Mouse (Mus musculus): ENCODE data around the gene Gabrp. TPM values are rescaled to one million over a fixed set of nuclear protein-coding genes. Genes with fewer than 3 reads are reported as not detected.

Gabrp gene
- total RNA-seq, 2 experiments from 2014 or later: not detected

DNA sequence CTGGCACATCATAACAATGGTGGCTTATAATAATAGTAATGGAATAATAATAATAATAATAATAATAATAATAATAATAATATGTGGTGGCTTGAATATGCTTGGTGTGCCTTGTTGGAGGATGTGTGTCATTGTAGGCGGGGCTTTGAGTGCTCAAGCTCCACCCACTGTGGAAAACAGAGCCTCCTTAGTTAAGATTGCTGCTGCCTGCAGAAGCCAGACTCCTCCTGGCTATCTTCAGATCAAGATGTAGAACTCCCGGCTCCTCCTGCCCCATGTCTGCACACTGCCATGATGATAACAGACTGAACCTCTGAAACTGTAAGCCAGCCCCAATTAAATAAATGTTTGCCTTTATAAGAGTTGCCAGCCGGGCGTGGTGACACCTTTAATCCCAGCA, 44.2 kb downstream of the Gabrp start:
- no peak for ATAC-seq (replicated peaks; ENCODE audit: poor library complexity, severe bottlenecking)

DNA sequence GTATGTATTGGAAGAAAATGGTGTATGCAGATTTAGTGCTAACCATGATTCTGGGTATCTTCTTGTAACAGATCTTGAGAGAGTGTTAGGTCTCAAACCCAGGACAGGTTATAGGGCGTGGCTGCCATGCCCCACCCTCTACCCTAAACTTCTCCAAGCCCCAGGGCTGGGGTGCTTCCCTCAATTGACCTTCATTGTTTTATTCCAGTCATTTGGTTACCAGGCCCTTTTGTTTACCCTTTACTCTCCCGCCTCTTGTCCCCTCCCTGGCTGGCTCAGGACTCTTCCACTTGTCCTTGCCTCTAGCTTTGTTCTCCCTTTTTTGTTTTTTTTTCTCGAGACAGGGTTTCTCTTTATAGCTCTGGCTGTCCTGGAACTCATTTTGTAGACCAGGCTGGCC, 45.2 kb downstream of the Gabrp start:
- no peak for ATAC-seq (replicated peaks; ENCODE audit: poor library complexity, severe bottlenecking)

DNA sequence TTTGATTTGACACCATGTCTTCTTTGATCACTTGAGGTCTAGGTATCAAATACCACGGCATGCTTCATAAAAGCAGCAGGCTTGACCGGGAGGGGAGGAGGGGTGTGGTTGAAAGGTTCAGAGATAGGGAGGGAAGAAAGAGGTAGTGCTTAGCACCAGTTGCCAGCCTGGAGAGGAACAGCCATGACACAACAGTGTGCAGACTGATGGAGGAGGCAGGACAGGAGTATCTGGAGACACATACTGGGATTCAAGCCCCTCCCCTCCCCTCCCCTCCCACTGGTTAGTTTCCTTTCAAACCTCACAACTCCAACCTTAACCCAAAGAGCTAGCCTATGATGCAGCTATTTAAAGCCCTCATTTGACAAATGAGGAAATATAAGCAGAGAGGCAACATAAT, 49.2 kb downstream of the Gabrp start:
- ATAC-seq (replicated peaks; ENCODE audit: poor library complexity, severe bottlenecking): no peak

DNA sequence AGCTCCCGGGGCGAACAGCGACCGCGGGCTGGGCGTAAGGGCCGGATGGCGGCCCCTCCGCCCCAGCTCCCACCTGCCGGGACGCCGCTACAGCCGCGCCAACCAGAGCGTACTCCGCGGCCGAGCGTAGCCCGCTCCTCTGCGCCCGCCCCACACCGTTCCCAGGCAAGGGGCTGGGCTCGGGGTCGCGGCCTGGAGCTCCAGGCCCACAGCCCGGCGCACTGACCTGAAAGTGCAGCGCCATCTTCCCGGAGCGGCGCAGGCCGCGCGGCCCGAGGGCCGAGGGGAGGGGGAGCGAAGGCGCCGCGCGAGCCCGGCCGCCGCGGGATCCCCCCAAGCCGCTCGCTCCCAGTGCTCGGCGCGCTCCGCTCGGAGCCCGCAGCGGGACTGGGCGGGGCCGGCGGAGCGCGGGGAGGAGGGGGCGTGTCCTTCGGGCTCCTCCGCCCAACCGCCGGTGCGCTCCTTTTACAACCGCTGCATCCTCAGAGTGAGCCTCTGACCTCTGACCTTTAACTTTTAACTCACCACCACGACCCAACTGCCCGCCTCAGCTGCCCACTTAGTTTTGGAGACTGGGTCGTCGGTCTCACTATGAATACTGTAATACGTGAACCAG, 65.3 kb downstream of the Gabrp start, which contains the start of gene Ranbp17:
Ranbp17 (minus strand) TSS at position 371 of the 616 bp plus-strand sequence.
- ATAC-seq (replicated peaks; ENCODE audit: poor library complexity, severe bottlenecking): peak; percentile 71

DNA sequence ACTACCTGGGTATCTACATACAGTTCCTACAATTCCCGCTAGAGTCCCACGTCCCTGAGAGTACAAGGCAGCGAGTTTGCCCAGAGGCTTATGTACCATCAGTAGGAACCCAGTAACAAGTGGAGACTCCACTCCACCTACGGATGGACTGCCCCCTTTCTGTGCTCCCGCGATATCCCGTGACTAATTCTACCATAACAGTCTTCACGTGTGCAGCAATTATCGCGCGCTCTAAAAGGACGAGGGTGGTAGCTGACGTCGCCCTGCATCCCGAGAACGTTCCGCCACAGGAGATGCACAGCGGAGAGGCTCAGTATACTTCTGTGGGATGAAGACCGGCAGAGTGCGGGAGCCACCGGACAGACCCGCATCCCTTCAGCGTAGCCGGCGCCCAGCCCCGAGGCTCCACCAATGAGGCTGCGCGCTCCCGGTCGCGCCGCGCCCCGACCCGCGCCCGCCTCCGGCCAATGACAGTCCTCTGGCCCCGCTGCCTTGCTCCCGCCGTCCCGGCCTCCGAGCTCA, 65.8 kb downstream of the Gabrp start:
- peak; percentile 79 for ATAC-seq (replicated peaks; ENCODE audit: poor library complexity, severe bottlenecking)

DNA sequence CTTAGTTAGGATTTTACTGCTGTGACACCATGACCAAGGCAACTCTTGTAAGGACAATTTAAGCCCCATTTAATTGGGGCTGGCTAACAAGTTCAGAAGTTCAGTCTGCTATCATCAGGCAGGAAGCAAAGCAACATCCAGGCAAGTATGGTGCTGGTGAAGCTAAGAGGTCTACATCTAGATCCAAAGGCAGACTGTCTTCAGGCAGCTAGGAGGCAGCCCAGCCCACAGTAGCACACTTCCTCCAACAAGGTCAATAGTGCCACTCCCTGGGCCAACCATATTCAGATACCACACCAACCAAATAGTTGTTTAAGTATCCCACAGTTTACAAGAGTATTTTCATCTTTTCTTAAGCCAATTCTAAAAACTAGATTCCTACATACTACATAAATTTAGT, 69.4 kb downstream of the Gabrp start:
- ATAC-seq (replicated peaks; ENCODE audit: poor library complexity, severe bottlenecking): no peak

Other genes with a start within 250 kb of the Gabrp start
- 3.9 and 7.5 TPM in 2 replicates for gene Ranbp17, start 65.2 kb downstream of the Gabrp start, total RNA-seq (2014; fragmentation: Nextera tagmentation)
- 0.98 and 1.6 TPM in 2 replicates for gene Ranbp17, start 65.2 kb downstream of the Gabrp start, total RNA-seq (2017)
- not detected in 2 replicates for gene D130052B06Rik, start 20.3 kb upstream of the Gabrp start, total RNA-seq (2014; fragmentation: Nextera tagmentation)
- not detected in 2 replicates for gene D130052B06Rik, start 20.3 kb upstream of the Gabrp start, total RNA-seq (2017)